Mouse (Mus musculus): Measurements from ENCODE around the gene Ip6k2. TPM values are rescaled to one million over a fixed set of nuclear protein-coding genes. Genes with fewer than 3 reads are reported as not detected.

Gene Ip6k2
- total and polyA plus RNA-seq, 3 experiments, result 23.6 to 28.4 (median 27.2) TPM

DNA sequence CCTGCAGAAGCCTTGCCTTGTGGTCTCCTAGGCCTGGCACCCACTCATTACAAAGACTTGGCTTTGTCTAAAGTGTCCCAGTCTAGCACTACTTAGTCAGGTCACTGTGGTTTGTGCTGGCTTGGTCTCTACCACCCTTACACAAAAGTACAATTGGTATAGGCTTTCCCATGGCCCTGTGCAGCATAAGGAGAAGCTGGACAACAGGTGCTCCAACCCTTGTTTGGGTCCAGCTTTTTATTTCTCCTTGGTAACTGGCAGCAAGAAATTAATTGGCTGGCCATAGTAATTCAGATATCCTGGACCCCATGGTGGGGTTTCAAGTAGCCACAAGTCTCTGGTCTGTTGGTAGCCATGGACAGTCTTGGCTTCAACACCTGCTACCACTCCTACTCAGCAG lies 22.8 kb downstream of the Ip6k2 start:
- DNase-seq (ENCODE audit: extremely low read depth), result no peak
- no peak overlapping the region for H3K4me2 ChIP-seq (ENCODE audit: insufficient read depth, low read depth, poor library complexity, severe bottlenecking)
- TF ChIP-seq MEF2A (IDR thresholded peaks at IDR 0.05; ENCODE audit: borderline replicate concordance, low read depth, low read length) (no peak), ZC3H11A (IDR thresholded peaks at IDR 0.05; ENCODE audit: low read depth, low read length) (no peak), KAT2A (IDR thresholded peaks at IDR 0.05; ENCODE audit: insufficient replicate concordance, low read length) (no peak), JUND (conservative IDR thresholded peaks at IDR 0.05; ENCODE audit: low read depth, low read length) (no peak), EP300 (IDR thresholded peaks at IDR 0.05; ENCODE audit: low read length) (no peak), POLR2AphosphoS2 (IDR thresholded peaks at IDR 0.05; ENCODE audit: low read depth, low read length) (no peak), PAX5 (IDR thresholded peaks at IDR 0.05; ENCODE audit: low read length) (no peak), CHD1 (IDR thresholded peaks at IDR 0.05; ENCODE audit: low read depth, low read length) (no peak), USF2 (conservative IDR thresholded peaks at IDR 0.05; ENCODE audit: low read depth, low read length) (no peak), NELFE (IDR thresholded peaks at IDR 0.05; ENCODE audit: low read depth, low read length) (no peak), RAD21 (IDR thresholded peaks at IDR 0.05; ENCODE audit: low read depth, low read length) (no peak)
- no peaks in the 10 kb centered on the region for H3K79me2 ChIP-seq (replicated peaks; ENCODE audit: control insufficient read depth, extremely low read depth, insufficient read depth, poor library complexity, severe bottlenecking)
- in situ Hi-C loops (cut with MboI; ENCODE audit: low pct_ligation_motif_present, low pct_unique_long_range_greater_than_20kb, low sequenced_read_pairs), result loop anchor here (10.0 kb wide), 1 partner anchor 52 kb away; no protein-coding TSS in a partner anchor
- H3K4me3 ChIP-seq (replicated peaks in 1 of 3; ENCODE audit: low read depth in 2 of 3, low read length in 2 of 3, poor library complexity in 1 of 3), result no peak overlapping the region
- dilution Hi-C loops (cut with MboI; ENCODE audit: extremely low pct_ligation_motif_present, extremely low pct_unique_long_range_greater_than_20kb, low sequenced_read_pairs), result no loop called here
- no peak overlapping the region for H3K9ac ChIP-seq (ENCODE audit: insufficient read depth, low read depth)
- H3K27ac ChIP-seq (ENCODE audit: insufficient read depth, low read depth), result no peak overlapping the region
- H3K36me3 ChIP-seq (replicated peaks in 1 of 2; ENCODE audit: control insufficient read depth in 1 of 2, insufficient read depth in 1 of 2, low read length in 1 of 2), result peaks cover 35 to 71% of the 10 kb centered on the region in 2 experiments
- peaks cover 13 to 29% of the 10 kb centered on the region in 2 experiments for H3K4me1 ChIP-seq (ENCODE audit: control insufficient read depth in 1 of 2, insufficient read depth in 2 of 2)
- H3K9me3 ChIP-seq (replicated peaks; ENCODE audit: low read length), result no peaks in the 10 kb centered on the region
- H3K27me3 ChIP-seq (replicated peaks), result no peaks in the 10 kb centered on the region

DNA sequence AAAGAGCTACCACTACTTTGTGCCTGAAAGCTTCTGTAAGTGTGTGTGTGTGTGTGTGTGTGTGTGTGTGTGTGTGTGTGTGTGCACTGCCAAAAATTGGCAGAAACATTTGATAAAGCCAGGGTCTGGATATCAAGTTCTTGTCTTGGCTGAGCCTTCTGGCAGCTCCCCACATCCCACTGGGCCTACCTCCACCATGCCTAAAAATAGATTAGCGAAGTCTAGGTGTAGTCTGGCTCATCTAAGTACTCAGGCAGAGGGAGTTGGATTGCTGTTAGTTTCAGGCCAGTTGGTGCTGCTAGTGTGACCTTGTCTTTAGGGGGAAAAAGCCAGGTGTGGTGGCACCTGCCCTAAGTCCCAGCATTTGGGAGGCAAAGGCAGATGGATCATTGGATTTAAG lies 23.2 kb downstream of the Ip6k2 start:
- dilution Hi-C loops (cut with MboI; ENCODE audit: extremely low pct_ligation_motif_present, extremely low pct_unique_long_range_greater_than_20kb, low sequenced_read_pairs), result no loop called here
- Histone ChIP-seq H3K4me3 (replicated peaks in 1 of 3; ENCODE audit: low read depth in 2 of 3, low read length in 2 of 3, poor library complexity in 1 of 3) (no peak overlapping the region), H3K79me2 (replicated peaks; ENCODE audit: control insufficient read depth, extremely low read depth, insufficient read depth, poor library complexity, severe bottlenecking) (no peaks in the 10 kb centered on the region), H3K27me3 (replicated peaks) (no peaks in the 10 kb centered on the region), H3K36me3 (replicated peaks in 1 of 2; ENCODE audit: control insufficient read depth in 1 of 2, insufficient read depth in 1 of 2, low read length in 1 of 2) (peaks cover 37 to 71% of the 10 kb centered on the region in 2 experiments), H3K9me3 (replicated peaks; ENCODE audit: low read length) (no peaks in the 10 kb centered on the region), H3K27ac (ENCODE audit: insufficient read depth, low read depth) (no peak overlapping the region), H3K4me2 (ENCODE audit: insufficient read depth, low read depth, poor library complexity, severe bottlenecking) (no peak overlapping the region), H3K4me1 (ENCODE audit: control insufficient read depth in 1 of 2, insufficient read depth in 2 of 2) (peaks cover 13 to 33% of the 10 kb centered on the region in 2 experiments), H3K9ac (ENCODE audit: insufficient read depth, low read depth) (no peak overlapping the region)
- in situ Hi-C loops (cut with MboI; ENCODE audit: low pct_ligation_motif_present, low pct_unique_long_range_greater_than_20kb, low sequenced_read_pairs), result loop anchor here (10.0 kb wide), 1 partner anchor 52 kb away; no protein-coding TSS in a partner anchor
- no peak for DNase-seq (ENCODE audit: extremely low read depth)
- TF ChIP-seq ZKSCAN1 (IDR thresholded peaks at IDR 0.05; ENCODE audit: borderline replicate concordance, low read depth, low read length) (no peak), POLR2AphosphoS2 (IDR thresholded peaks at IDR 0.05; ENCODE audit: low read depth, low read length) (no peak), PAX5 (IDR thresholded peaks at IDR 0.05; ENCODE audit: low read length) (no peak), IRF4 (IDR thresholded peaks at IDR 0.05; ENCODE audit: low read depth, low read length) (no peak), ZC3H11A (IDR thresholded peaks at IDR 0.05; ENCODE audit: low read depth, low read length) (no peak), SIN3A (IDR thresholded peaks at IDR 0.05; ENCODE audit: low read length) (no peak), UBTF (IDR thresholded peaks at IDR 0.05; ENCODE audit: low read depth, low read length) (no peak)
